Mouse (Mus musculus): ENCODE results near the gene Pcif1. TPM values are rescaled to one million over a fixed set of nuclear protein-coding genes. Genes with fewer than 3 reads are reported as not detected.
"Not testable (repeated sequence)": the region's sequence is repeated elsewhere in the genome, so short reads cannot be mapped to it uniquely, and the experiment has no call there.

The Pcif1 gene
- total and polyA plus RNA-seq, 2 experiments from 2014 or later = 83.7 to 108 TPM

GRCm38 (mm10) chr2:164835164-164835563, 43.9 kb upstream of the Pcif1 start:
- TF ChIP-seq CTCF (IDR thresholded peaks at IDR 0.05; ENCODE audit: low read depth) = no peak
- peaks cover 21% of the 10 kb centered on the region for H3K36me3 ChIP-seq (ENCODE audit: insufficient read depth, low read length)
- H3K9ac ChIP-seq (replicated peaks; ENCODE audit: low read length) = no peak overlapping the region
- no peaks in the 10 kb centered on the region for H3K27me3 ChIP-seq (ENCODE audit: insufficient read depth, low read length)
- peaks cover 14% of the 10 kb centered on the region; the same call in 1 of the 2 replicates for H3K4me1 ChIP-seq (ENCODE audit: insufficient read depth, low read length)
- no peak for DNase-seq (ENCODE audit: low spot score)
- no peak overlapping the region for H3K4me3 ChIP-seq (ENCODE audit: low read length)
- no peak overlapping the region for H3K27ac ChIP-seq
- 96% methylated on average over 4 of the region's 4 CpGs for WGBS
- 0 out of 2 replicates have a peak overlapping the region, but pooled peaks have one; percentile 86 for H3K4me2 ChIP-seq (ENCODE audit: low read depth, low read length)
- no peak for ATAC-seq
- no peaks in the 10 kb centered on the region for H3K9me3 ChIP-seq (ENCODE audit: low read length)

GRCm38 (mm10) chr2:164845782-164846181, 33.3 kb upstream of the Pcif1 start:
- ATAC-seq (no peak), DNase-seq (ENCODE audit: low spot score) (peak; percentile 27)
- no peaks in the 10 kb centered on the region for H3K27me3 ChIP-seq (ENCODE audit: insufficient read depth, low read length)
- WGBS = 53% methylated on average over 3 of the region's 3 CpGs
- no peak overlapping the region for H3K9ac ChIP-seq (replicated peaks; ENCODE audit: low read length)
- no peak overlapping the region for H3K4me2 ChIP-seq (ENCODE audit: low read depth, low read length)
- TF ChIP-seq CTCF (IDR thresholded peaks at IDR 0.05; ENCODE audit: low read depth) = peak; percentile 58
- no peak overlapping the region for H3K27ac ChIP-seq
- H3K4me3 ChIP-seq (ENCODE audit: low read length) = no peak overlapping the region
- no peaks in the 10 kb centered on the region for H3K4me1 ChIP-seq (ENCODE audit: insufficient read depth, low read length)
- H3K36me3 ChIP-seq (ENCODE audit: insufficient read depth, low read length) = no peaks in the 10 kb centered on the region
- no peaks in the 10 kb centered on the region for H3K9me3 ChIP-seq (ENCODE audit: low read length)

DNA sequence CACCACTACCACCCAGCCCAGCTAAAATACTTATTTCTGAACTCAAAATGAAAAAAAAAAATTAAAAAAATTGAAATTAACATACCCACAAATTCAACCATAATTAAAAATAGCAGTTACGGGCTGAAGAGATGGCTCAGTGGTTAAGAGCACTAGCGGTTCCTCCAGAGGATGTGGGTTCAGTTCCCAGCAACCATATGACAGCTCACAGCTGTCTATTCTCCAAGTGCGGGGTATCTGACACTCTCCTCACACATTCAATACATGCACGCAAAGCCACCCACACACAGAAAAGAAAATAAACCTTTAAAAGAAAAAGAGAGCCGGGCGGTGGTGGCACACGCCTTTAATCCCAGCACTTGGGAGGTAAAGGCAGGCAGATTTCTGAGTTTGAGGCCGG, 29.0 kb upstream of the Pcif1 start:
- Histone ChIP-seq H3K4me2 (ENCODE audit: low read depth, low read length) (no peak overlapping the region), H3K36me3 (ENCODE audit: insufficient read depth, low read length) (no peaks in the 10 kb centered on the region), H3K27me3 (ENCODE audit: insufficient read depth, low read length) (0 out of 2 replicates have a peak, but pooled peaks cover 5% of the 10 kb centered on the region), H3K4me3 (ENCODE audit: low read length) (no peak overlapping the region), H3K4me1 (ENCODE audit: insufficient read depth, low read length) (no peaks in the 10 kb centered on the region), H3K9ac (replicated peaks; ENCODE audit: low read length) (no peak overlapping the region), H3K9me3 (ENCODE audit: low read length) (no peaks in the 10 kb centered on the region), H3K27ac (no peak overlapping the region)
- WGBS = 93% methylated on average over 8 of the region's 8 CpGs
- TF ChIP-seq CTCF (IDR thresholded peaks at IDR 0.05; ENCODE audit: low read depth) = no peak
- ATAC-seq (no peak), DNase-seq (ENCODE audit: low spot score) (no peak)

DNA sequence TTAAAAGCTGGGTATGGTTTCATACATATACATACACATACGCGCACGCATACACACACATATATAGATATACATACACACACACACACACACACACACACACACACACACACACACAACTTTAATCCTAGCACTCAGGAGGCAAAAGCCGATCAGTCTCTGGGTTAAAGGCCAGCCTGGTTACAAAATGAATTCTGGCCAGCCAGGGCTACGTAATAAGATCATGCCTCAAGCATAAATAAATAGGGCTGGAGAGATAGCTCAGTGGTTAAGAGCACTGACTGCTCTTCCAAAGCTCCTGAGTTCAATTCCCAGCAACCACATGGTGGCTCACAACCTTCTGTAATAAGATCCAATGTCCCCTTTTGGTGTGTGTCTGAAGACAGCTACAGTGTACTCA, 23.5 kb upstream of the Pcif1 start:
- not testable (repeated sequence) for ATAC-seq

DNA sequence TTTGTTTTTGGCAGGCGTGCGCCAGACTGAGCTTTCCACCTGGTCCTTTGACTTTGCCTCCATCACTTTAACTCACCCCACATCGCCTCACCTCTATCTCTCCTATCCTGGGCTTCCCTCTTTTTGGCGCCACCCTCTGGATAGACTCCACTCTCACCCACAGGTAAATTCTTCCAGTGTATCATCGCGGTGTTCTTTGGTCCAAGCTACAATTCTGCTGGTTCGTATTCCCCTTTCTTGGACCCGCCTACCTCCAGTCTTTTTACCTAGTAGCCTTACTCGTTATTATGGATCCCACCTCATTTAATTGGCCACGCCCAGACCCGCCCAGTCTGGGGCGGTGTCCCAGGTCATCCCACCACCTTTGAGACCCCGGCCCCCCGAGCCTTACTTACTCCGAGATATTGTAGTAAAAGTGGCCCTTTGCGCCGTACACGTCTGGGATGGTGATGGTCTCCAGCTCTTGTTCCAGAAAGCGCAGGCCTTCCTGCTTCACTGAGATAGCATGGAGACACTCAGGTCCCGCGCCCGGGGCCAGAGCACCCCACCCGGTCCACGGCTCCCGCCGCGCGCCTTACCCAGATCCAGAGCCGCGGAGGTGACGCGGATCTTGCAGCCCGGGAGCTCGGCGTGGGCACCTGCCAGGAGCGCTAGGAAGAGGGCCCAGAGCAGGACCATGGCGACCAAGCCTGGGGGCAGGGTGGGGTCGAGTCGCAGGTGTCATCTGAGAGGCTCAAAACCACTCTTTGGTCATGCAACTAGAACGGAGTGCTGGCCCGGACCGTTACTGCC, 22.6 kb upstream of the Pcif1 start:
- Histone ChIP-seq H3K27ac (peak overlapping the region; percentile 58; the same call in 1 of the 2 replicates), H3K9me3 (ENCODE audit: low read length) (no peaks in the 10 kb centered on the region), H3K4me3 (ENCODE audit: low read length) (peak overlapping the region; percentile 50), H3K36me3 (ENCODE audit: insufficient read depth, low read length) (no peaks in the 10 kb centered on the region), H3K4me1 (ENCODE audit: insufficient read depth, low read length) (peaks cover 18% of the 10 kb centered on the region; the same call in 1 of the 2 replicates), H3K4me2 (ENCODE audit: low read depth, low read length) (peak overlapping the region; percentile 97), H3K9ac (replicated peaks; ENCODE audit: low read length) (peak overlapping the region; percentile 53; the same call in 1 of the 2 replicates), H3K27me3 (ENCODE audit: insufficient read depth, low read length) (0 out of 2 replicates have a peak, but pooled peaks cover 13% of the 10 kb centered on the region)
- ATAC-seq = peak; percentile 31
- DNase-seq (ENCODE audit: low spot score) = peak; percentile 34
- TF ChIP-seq CTCF (IDR thresholded peaks at IDR 0.05; ENCODE audit: low read depth) = peak; percentile 39; the same call in 1 of the 2 replicates
- WGBS = under 1% methylated on average over 42 of the region's 42 CpGs

More for the DNA sequence above, 23.5 kb upstream of the Pcif1 start:
- H3K4me2 ChIP-seq (ENCODE audit: low read depth, low read length) = peak overlapping the region; percentile 97; the same call in 1 of the 2 replicates
- not testable (repeated sequence) for H3K9me3 ChIP-seq (ENCODE audit: low read length); H3K4me3 ChIP-seq (ENCODE audit: low read length); DNase-seq (ENCODE audit: low spot score); H3K27ac ChIP-seq; H3K36me3 ChIP-seq (ENCODE audit: insufficient read depth, low read length); H3K9ac ChIP-seq (replicated peaks; ENCODE audit: low read length)
- 81% methylated on average over 5 of the region's 5 CpGs for WGBS
- 0 out of 2 replicates have a peak, but pooled peaks cover 13% of the 10 kb centered on the region for H3K27me3 ChIP-seq (ENCODE audit: insufficient read depth, low read length)
- H3K4me1 ChIP-seq (ENCODE audit: insufficient read depth, low read length) = peaks cover 15% of the 10 kb centered on the region; the same call in 1 of the 2 replicates

GRCm38 (mm10) chr2:164857101-164857821, 21.8 kb upstream of the Pcif1 start, which contains the start of gene Pltp:
Gene Pltp (minus strand): TSS chr2:164857711.
- H3K27ac ChIP-seq = peak within 1 kb of the TSS; percentile 58; the same call in 1 of the 2 replicates
- peak; percentile 10; the same call in 1 of the 2 replicates for TF ChIP-seq CTCF (IDR thresholded peaks at IDR 0.05; ENCODE audit: low read depth)

More at GRCm38 (mm10) chr2:164857101-164857821, 21.8 kb upstream of the Pcif1 start, which contains the start of gene Pltp:
- no peaks in the 10 kb centered on the region for H3K9me3 ChIP-seq (ENCODE audit: low read length)
- DNase-seq (ENCODE audit: low spot score) = peak; percentile 64
- peak within 1 kb of the TSS; percentile 50 for H3K4me3 ChIP-seq (ENCODE audit: low read length)
- peak within 1 kb of the TSS; percentile 97 for H3K4me2 ChIP-seq (ENCODE audit: low read depth, low read length)
- H3K27me3 ChIP-seq (ENCODE audit: insufficient read depth, low read length) = 0 out of 2 replicates have a peak, but pooled peaks cover 13% of the 10 kb centered on the region
- WGBS = under 1% methylated on average over 47 of the region's 47 CpGs
- peak within 1 kb of the TSS; percentile 53 for H3K9ac ChIP-seq (replicated peaks; ENCODE audit: low read length)
- peaks cover 22% of the 10 kb centered on the region; the same call in 1 of the 2 replicates for H3K4me1 ChIP-seq (ENCODE audit: insufficient read depth, low read length)
- H3K36me3 ChIP-seq (ENCODE audit: insufficient read depth, low read length) = no peaks in the 10 kb centered on the region
- peak; percentile 86 for ATAC-seq

All from hindbrain, postnatal 0 days (tissue).